Mouse (Mus musculus): ENCODE measurements around the gene Ccdc183. TPM values are rescaled to one million over a fixed set of nuclear protein-coding genes. Genes with fewer than 3 reads are reported as not detected.
A peak's percentile ranks its signal among the peaks of the same experiment; 100 is the strongest.

Gene Ccdc183
- polyA plus RNA-seq, 1 experiment: 0.15 TPM

DNA sequence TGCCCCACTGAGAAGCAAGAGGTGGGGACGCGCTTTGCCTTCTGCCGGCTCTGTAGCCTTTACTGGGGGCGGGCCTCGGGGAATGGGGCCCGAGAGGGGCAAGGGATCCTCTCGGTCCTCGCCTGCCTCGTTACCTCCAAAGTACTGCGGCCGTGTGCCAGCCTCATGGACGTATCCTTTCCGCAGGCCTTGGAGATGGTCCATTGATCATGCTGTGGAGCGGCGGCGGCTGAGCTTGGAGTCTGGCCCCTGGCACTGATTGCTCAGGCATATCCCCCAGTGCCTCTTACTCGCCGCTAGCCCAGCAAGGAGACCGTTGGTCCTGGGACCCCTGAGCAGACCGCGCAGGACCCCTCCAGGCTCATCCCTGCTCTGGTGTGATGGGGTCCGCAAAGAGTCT is 1.1 kb downstream of the Ccdc183 start:
- H3K27me3 ChIP-seq (replicated peaks): peaks cover 94% of the 10 kb centered on the region
- no peak overlapping the region for H3K4me3 ChIP-seq (replicated peaks)
- no peaks in the 10 kb centered on the region for H3K36me3 ChIP-seq (replicated peaks; ENCODE audit: low read length)
- TF ChIP-seq GATA1 (IDR thresholded peaks at IDR 0.05; ENCODE audit: borderline replicate concordance, low read length) (no peak), FLI1 (IDR thresholded peaks at IDR 0.05; ENCODE audit: low read length) (no peak)
- peaks cover 24% of the 10 kb centered on the region for H3K4me1 ChIP-seq
- no peaks in the 10 kb centered on the region for H3K9me3 ChIP-seq

DNA sequence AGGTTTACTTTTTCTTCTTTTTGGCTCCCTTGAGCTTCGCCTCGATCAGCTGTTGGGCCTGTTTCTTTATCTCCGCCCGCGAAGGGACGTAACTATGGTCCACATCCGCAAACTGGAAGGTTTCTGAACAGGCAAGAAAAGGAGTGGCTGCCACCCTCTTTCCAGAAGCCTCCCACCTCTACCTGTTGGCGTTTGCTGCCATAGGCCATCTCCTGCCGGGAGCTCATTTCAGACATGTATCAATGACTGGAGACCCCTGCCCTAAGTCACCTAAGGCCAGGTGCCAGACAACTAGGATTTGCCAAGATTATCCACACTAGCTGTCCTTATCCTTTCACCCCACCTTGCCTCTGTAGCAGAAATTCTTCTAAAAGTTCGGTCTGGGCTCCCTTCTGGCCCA is 8.8 kb downstream of the Ccdc183 start:
- no peaks in the 10 kb centered on the region for H3K9me3 ChIP-seq
- H3K27me3 ChIP-seq (replicated peaks): peaks cover 36% of the 10 kb centered on the region
- H3K4me1 ChIP-seq: peaks cover 34% of the 10 kb centered on the region
- no peak for TF ChIP-seq GATA1 (IDR thresholded peaks at IDR 0.05; ENCODE audit: borderline replicate concordance, low read length)
- TF ChIP-seq FLI1 (IDR thresholded peaks at IDR 0.05; ENCODE audit: low read length): no peak
- H3K36me3 ChIP-seq (replicated peaks; ENCODE audit: low read length): peaks cover 6% of the 10 kb centered on the region
- H3K4me3 ChIP-seq (replicated peaks): peak overlapping the region; percentile 98

DNA sequence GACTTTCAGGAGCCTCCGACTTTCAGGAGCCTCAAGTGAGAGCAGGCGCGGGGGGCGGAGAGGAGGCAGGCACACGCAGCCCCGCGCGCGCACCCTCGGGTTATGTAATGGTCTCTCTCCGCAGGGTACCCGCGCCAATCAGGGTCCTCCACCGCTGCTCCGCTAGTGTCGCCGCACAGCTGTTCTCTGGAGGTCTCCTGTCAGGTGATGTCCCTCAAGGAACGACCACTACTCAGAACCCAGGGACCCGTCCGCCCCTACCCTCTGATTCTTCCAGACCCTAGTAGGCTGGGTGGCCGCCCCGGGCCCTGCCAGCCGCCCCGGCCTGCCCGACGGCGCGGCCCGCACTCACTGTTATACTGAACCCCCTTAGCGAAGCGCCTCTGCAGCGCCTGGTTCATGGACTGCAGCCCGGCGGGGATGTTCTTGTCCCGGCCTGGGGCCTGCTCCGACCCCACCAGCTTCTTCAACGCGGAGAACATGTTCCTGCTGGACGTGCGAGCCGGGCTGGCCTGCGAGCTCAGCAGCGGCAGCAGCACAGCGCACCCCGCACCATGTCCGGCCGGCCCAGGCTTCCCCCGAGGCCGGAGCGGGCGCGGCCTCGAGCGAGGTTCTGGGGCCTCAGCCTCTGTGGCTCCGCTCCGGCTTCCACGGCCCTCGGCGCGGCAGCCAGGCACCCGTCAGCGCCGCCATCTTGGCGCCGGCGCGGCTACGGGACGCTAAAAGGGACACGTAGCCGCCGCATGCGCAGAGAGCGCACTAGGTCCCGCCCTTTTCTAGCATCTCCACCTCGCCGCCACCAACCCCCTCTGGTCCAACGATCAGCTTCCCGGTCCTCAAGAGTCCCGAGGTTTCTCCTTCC is 9.5 kb downstream of the Ccdc183 start, which contains the start of gene Rabl6:
Gene Rabl6, minus strand, starts transcription at position 761 of the 862 bp plus-strand sequence.
- Histone ChIP-seq H3K36me3 (replicated peaks; ENCODE audit: low read length) (peaks cover 13% of the 10 kb centered on the region), H3K27me3 (replicated peaks) (peaks cover 29% of the 10 kb centered on the region), H3K4me3 (replicated peaks) (peak within 1 kb of the TSS; percentile 98), H3K9me3 (no peaks in the 10 kb centered on the region), H3K4me1 (peaks cover 29% of the 10 kb centered on the region)
- TF ChIP-seq FLI1 (IDR thresholded peaks at IDR 0.05; ENCODE audit: low read length) (no peak), GATA1 (IDR thresholded peaks at IDR 0.05; ENCODE audit: borderline replicate concordance, low read length) (no peak)

DNA sequence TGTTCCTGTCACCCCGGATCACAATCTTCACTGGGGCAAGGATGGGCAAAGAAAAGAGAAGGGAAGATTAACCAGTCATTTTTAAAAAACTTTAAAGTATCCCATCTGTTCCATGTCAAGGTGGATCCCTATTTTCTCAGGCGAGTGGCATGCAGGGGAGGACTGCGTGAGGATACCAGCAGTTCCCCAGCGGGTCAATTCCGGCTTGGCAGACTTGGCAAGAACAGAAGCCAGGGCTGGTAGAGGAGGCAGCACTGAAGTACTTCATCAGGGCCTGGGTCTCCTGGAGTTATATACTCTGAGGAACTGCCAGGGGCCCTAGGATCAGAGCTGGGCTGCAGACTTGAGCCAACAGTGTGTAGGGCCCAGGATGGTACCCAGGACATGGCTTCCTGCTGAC is 15.0 kb downstream of the Ccdc183 start:
- Histone ChIP-seq H3K27me3 (replicated peaks) (no peaks in the 10 kb centered on the region), H3K4me3 (replicated peaks) (no peak overlapping the region), H3K36me3 (replicated peaks; ENCODE audit: low read length) (peaks cover 68% of the 10 kb centered on the region), H3K4me1 (peaks cover 35% of the 10 kb centered on the region), H3K9me3 (no peaks in the 10 kb centered on the region)
- TF ChIP-seq GATA1 (IDR thresholded peaks at IDR 0.05; ENCODE audit: borderline replicate concordance, low read length) (no peak), FLI1 (IDR thresholded peaks at IDR 0.05; ENCODE audit: low read length) (no peak)

DNA sequence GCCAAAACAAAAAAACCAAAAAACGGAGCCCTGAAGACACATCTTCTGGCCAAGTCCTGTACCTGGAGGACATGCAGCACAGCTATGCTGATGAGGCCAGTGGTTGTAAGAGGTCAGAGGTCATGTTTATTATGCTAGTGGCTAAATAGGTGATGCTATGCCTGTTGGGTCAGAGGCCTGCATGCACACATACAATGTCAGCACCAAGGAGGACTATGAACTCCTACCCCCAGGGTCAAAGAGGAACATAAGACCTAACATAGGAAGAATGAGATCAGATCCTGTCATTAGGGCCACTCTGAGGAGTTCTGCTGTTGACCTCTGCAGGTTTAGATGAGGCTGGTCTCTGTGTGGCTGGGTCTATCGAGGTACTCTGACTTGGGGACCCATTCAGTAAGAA is 17.4 kb downstream of the Ccdc183 start:
- no peak for TF ChIP-seq FLI1 (IDR thresholded peaks at IDR 0.05; ENCODE audit: low read length)
- no peak for TF ChIP-seq GATA1 (IDR thresholded peaks at IDR 0.05; ENCODE audit: borderline replicate concordance, low read length)
- Histone ChIP-seq H3K27me3 (replicated peaks) (no peaks in the 10 kb centered on the region), H3K4me3 (replicated peaks) (no peak overlapping the region), H3K36me3 (replicated peaks; ENCODE audit: low read length) (peaks cover 93% of the 10 kb centered on the region), H3K4me1 (peaks cover 19% of the 10 kb centered on the region), H3K9me3 (no peaks in the 10 kb centered on the region)

DNA sequence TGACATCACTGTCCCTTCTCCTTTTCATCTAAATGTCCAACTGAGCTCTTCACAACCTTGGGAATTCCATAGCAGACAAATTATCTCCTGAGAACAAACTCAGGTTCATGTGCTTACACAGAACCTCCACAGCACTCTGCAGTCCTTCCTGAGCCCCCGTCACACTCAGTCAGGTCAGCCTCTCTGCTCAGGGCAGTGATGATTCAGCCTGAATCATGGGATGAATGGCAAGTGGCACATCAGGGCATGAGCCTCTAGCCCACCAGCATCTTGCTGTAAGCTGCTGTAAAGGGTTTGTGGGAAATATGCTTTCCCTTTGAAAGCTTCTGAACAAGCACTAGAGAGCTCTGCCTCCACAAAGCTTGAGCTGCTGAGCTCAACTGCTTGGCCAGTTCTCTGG is 18.7 kb downstream of the Ccdc183 start:
- H3K4me3 ChIP-seq (replicated peaks): no peak overlapping the region
- no peaks in the 10 kb centered on the region for H3K27me3 ChIP-seq (replicated peaks)
- peaks cover 19% of the 10 kb centered on the region for H3K4me1 ChIP-seq
- TF ChIP-seq FLI1 (IDR thresholded peaks at IDR 0.05; ENCODE audit: low read length) (no peak), GATA1 (IDR thresholded peaks at IDR 0.05; ENCODE audit: borderline replicate concordance, low read length) (no peak)
- H3K36me3 ChIP-seq (replicated peaks; ENCODE audit: low read length): peaks cover 95% of the 10 kb centered on the region
- no peaks in the 10 kb centered on the region for H3K9me3 ChIP-seq

DNA sequence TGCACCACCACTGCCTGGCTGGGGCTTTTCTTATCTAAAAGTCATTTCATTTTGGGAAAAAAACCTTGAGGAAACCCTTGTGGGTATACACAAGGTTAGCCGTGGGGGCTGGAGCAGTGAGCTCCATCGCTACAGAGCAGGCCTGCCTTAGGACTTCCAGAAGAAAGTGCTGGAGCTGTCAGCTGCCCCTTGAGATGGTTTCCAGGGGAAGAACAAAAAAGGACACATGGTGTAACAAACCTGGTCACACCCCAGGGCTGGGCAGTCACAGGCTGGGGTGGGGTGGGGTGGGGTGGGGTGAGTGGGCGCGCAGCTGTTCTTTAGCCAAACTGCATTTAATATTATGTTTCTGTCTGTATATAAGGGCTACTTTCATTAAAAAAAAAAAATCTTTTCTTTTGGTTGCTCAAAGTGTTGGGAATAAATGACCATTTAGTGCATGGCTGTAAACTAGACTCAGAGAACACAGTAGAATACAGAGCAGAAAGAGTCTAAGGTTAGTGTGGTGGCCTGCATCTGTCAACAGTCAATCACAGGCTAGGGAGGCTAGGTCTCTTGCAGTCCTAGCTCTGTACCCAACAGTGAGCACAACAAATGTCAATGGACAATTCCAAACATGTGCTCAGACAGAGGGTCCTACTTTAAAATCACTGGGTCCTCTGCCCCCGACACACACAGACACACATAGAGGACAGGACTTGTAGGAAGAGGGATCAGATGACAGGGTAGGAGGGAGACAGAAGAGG is 20.5 kb downstream of the Ccdc183 start:
- TF ChIP-seq FLI1 (IDR thresholded peaks at IDR 0.05; ENCODE audit: low read length): no peak
- TF ChIP-seq GATA1 (IDR thresholded peaks at IDR 0.05; ENCODE audit: borderline replicate concordance, low read length): no peak
- no peaks in the 10 kb centered on the region for H3K27me3 ChIP-seq (replicated peaks)
- H3K36me3 ChIP-seq (replicated peaks; ENCODE audit: low read length): peaks cover 95% of the 10 kb centered on the region
- H3K9me3 ChIP-seq: no peaks in the 10 kb centered on the region
- H3K4me1 ChIP-seq: peaks cover 21% of the 10 kb centered on the region
- H3K4me3 ChIP-seq (replicated peaks): no peak overlapping the region

DNA sequence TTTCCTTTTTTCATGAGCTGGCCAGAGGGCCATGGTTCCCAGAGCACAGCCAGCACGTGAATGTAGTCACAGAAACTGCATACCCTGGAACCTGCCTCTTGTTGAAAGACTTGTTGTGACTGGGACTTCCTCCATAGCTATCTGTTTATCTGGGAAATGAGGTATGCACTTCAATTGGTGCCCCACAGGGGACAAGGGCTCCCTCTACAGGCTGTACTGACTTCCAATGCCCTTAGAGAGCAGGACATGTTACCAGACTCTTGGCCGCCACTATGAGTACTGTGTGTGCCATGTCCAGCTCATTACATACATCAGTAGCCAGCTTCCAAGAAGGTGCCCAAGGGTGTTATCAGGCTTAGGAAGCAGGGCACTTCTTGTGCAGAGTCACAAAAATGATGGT is 25.6 kb downstream of the Ccdc183 start:
- no peaks in the 10 kb centered on the region for H3K9me3 ChIP-seq
- TF ChIP-seq FLI1 (IDR thresholded peaks at IDR 0.05; ENCODE audit: low read length) (no peak), GATA1 (IDR thresholded peaks at IDR 0.05; ENCODE audit: borderline replicate concordance, low read length) (no peak)
- H3K4me3 ChIP-seq (replicated peaks): no peak overlapping the region
- peaks cover 13% of the 10 kb centered on the region for H3K4me1 ChIP-seq
- H3K27me3 ChIP-seq (replicated peaks): no peaks in the 10 kb centered on the region
- H3K36me3 ChIP-seq (replicated peaks; ENCODE audit: low read length): peaks cover 93% of the 10 kb centered on the region

DNA sequence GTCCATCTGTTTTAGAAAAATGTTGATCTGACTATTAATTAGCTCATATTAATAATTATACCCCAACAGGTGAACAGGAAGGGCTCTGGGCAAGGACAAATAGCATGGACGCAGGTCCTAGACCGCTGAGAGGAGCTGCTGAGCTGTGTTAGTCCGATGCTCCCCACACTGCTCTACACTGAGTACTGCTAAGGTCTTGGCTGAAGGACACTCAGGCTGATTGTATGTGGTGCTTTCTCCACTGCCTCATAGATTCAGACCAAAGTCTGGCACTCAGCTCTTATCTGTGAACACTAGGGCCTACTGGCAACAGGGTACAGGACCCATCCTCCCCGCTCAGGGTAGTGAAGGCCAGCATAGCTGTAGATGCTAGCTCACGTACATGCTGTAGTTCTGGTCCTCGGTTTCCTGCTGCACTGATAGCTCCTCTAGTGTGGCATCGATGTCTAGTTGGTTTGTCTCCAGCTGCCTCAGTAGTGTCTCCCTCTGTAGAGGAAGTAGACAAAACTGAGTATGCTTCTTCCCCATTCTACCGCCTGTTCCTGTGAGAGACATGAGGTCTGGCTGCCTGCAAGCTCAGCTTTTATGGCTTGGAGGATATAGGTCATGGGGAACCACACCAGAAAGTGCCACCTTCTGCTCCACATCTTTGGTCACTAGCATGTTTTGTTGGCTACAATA is 29.1 kb downstream of the Ccdc183 start:
- no peaks in the 10 kb centered on the region for H3K27me3 ChIP-seq (replicated peaks)
- H3K36me3 ChIP-seq (replicated peaks; ENCODE audit: low read length): peaks cover 97% of the 10 kb centered on the region
- TF ChIP-seq GATA1 (IDR thresholded peaks at IDR 0.05; ENCODE audit: borderline replicate concordance, low read length): no peak
- no peak for TF ChIP-seq FLI1 (IDR thresholded peaks at IDR 0.05; ENCODE audit: low read length)

More for the DNA sequence above, 29.1 kb downstream of the Ccdc183 start:
- Histone ChIP-seq H3K4me1 (peaks cover 13% of the 10 kb centered on the region), H3K4me3 (replicated peaks) (peak overlapping the region; percentile 35), H3K9me3 (no peaks in the 10 kb centered on the region)
